ENCODE assay signal across 17 mouse cellular contexts in the genomic region with DNA sequence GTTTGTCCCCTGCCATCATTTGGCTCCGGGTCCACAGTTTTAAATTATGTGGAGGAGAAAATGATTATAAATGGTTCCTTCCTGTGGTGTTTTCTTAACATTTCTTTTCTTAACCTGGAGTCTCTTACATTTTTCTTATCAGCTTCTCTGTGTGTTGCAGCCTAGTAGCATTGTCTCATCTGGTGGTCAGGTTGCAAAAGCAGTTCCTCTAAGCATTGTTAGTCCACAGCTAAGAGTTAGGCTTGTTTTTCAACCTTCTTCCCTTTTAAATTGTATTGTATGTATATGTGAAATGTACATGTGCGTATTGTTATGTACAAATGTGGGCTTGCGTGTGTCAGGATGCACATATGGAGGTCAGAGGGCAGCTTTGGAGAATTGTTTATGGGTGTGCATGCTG.
DNase-seq lines count a peak whose midpoint lies in the region; ATAC-seq lines count a peak whose summit lies in the region.
"Had no signal": no experiment of that assay in that cellular context is flagged by ENCODE, and none has a peak within 500 bp of the region (broad histone marks: within the 10 kb centered on the region; RNA-seq: fewer than 3 reads in every experiment).

No protein-coding gene starts in this region.

- ATAC-seq in common myeloid progenitor, adult 5-6 weeks (replicated peaks; ENCODE audit: low read depth, poor library complexity, severe bottlenecking): peak; percentile 63
- ATAC-seq in granulocyte monocyte progenitor cell, adult 5-6 weeks (replicated peaks; ENCODE audit: poor library complexity, severe bottlenecking): peak; percentile 77
- peak; percentile 69 for ATAC-seq in megakaryocyte progenitor cell, adult 5-6 weeks (replicated peaks; ENCODE audit: poor library complexity)
- ATAC-seq: forebrain, embryonic 14.5 days; forebrain, embryonic 16.5 days had no signal

- no peak for DNase-seq in urinary bladder, postnatal 10 days (ENCODE audit: low spot score)
- no peak for DNase-seq in left cerebral cortex, adult 18-20 months (ENCODE audit: low spot score in 2 of 2)
- DNase-seq in kidney, postnatal 10 days: no peak
- DNase-seq: adrenal gland, adult 2 months; adrenal gland, postnatal 10 days; adrenal gland, postnatal 25 days; cerebellum, adult 11 months; cerebellum, adult 18-20 months; cerebellum, adult 9-10 months; cerebellum, postnatal 10 days; cerebellum, postnatal 25 days; embryo, embryonic 11 days had no signal
